Mouse (Mus musculus): Measurements from ENCODE around the gene Dyrk1a.
"Not testable (repeated sequence)": the region's sequence is repeated elsewhere in the genome, so short reads cannot be mapped to it uniquely, and the experiment has no call there.

Gene Dyrk1a

DNA sequence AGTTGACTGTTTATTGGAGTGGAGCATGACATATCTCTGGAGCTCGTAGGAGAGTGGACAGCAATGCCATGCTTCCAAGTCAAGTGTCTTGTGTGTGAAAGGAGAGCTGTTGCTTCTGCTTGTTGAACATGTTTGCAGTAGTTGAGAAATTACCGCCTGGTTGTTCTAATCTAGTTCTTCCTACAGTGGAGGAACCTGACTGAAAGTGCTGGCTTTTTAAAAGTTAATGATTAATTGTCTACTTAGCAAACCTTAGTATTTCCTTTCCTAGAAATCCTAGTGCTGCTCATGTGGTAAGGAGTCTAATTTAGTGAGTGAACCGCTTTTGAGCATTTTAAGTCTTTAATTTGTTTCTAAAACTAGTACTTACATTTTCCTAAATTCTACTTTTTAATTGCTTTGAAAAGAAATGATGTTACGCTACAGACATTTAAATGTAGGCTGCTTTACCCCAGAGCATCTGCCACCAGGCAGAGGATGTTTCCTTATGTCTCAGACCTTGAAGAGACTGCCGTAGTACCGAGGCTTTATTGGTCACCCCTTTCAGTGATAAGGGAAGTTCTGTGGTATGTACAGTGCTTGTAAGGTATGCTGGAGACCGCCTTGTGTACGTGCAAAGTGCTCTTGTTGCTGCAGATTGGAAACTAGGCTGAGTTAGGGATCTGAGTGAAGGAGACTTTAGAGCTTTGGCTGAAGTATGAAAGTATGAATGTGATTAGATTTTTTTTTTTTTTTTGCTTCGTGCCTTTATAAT lies 59.3 kb downstream of the Dyrk1a start:
- no peak for DNase-seq (ENCODE audit: low read depth in 1 of 2, low spot score in 2 of 2)

DNA sequence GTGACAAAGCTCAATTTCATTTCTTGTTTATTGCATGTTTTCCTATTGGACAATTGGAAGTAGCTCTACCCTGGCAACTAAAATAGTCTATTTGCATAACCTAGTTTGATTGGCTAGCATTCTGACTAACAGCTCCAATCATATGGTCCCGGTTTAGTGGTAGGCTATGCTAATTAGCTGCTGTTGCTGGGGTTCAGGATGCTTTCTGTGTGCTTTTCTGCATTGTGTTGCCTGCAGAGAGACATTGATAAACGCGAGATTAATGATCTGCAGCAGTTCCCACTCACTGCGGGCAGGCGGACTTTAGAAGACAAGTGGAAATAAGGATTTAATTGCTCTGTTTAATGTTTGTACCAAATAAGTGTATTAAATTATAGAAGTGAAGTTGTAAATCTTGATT lies 62.2 kb downstream of the Dyrk1a start:
- no peak for DNase-seq (ENCODE audit: low read depth in 1 of 2, low spot score in 2 of 2)

DNA sequence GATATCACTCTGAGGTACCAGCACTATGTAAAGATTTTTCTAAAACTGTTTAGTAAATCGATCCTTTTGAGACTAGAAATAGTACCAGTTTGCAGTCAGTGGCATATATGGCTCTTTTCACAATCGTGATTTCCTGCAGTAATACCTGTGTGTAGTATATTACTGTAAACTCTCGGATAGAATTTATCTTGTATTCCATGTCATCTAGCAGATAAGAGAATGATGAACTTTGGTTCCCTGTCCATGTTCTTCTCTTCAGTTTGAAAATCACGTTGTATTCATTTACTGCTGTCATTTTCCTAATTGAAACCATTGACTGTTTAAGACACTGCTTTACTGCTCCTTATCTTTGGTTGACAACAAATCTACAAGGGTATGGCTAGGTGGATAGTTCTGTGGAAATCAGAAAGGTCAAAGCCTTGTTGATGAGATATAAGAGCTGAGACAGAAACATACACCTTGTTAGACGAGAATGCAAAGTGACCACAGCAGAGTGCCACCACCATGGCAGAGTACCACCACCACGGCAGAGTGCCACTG lies 62.7 kb downstream of the Dyrk1a start:
- DNase-seq (ENCODE audit: low read depth in 1 of 2, low spot score in 2 of 2), result no peak

DNA sequence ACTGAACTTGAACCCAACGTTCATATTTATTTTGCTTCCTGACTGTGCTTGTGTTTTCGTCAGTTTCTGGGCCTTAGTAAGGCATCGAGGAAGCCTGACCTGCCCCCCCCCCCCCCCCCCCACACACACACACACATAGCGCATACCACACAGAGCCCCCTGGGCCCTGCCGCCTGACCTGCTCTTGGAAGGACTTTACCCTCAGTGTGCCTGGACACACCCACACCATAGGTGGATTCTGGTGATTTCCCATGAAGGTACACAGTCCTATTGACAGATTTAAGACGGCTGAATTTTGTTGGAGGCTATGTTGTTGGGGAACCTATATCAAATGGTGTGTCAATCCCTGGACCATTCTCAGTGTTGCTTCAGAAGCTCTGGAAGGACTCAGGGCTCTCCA lies 63.2 kb downstream of the Dyrk1a start:
- no peak for DNase-seq (ENCODE audit: low read depth in 1 of 2, low spot score in 2 of 2)

DNA sequence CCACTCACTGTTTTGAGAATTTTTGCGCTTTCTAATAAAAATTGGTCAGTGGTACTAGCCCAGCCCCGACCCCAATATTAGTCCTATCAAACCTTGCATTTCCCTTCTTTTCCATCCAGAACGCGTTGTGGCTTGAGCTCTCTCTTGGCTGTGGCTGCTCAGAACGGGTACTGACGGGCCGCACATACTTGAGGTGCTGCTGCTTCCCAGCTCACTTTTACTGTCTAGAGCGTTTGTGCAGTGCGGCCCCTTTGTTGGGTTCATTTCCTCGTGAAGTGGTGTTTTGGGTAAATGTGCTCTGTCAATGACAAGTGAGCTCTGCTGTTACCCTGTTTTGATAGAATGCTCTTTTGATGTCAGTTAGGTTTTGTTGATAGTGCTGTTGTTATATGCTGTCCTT lies 67.6 kb downstream of the Dyrk1a start:
- DNase-seq (ENCODE audit: low read depth in 1 of 2, low spot score in 2 of 2), result no peak

DNA sequence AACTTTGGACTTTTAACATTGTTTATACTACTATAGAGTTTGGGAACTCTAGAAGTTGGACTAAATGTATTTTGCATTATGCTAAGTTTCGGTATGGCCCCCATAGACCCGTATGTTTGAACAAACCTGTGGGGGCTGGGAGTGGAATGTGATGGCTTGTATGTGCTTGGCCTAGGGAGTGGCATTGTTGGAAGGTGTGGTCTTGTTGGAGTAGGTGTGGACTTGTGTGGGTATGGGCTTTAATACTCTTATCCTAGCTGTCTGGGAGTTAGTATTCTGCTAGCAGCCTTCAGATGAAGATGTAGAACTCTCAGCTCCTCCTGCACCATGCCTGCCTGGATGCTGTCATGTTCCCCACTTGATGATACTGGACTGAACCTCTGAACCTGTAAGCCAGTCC lies 72.0 kb downstream of the Dyrk1a start:
- DNase-seq (ENCODE audit: low read depth in 1 of 2, low spot score in 2 of 2), result no peak

DNA sequence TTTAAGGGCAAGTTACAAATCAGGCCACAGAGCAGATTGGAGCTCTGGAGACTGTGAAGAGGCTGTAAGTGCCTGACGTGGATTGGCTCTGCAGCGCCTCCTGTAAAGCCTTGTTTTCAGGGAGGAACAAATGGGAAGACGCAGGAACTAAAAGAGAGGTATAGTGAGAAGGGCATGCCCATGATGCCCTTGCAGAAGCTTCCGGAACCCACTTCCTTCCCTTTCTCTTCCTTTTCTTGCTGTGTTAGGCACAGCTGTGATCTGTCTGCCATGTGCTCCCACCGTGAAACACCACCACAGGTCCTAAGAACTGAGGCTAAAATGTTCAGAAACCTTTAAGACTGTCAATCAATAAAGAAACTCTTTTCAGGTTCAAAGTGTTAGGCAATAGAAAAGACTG lies 77.3 kb downstream of the Dyrk1a start:
- no peak for DNase-seq (ENCODE audit: low read depth in 1 of 2, low spot score in 2 of 2)

DNA sequence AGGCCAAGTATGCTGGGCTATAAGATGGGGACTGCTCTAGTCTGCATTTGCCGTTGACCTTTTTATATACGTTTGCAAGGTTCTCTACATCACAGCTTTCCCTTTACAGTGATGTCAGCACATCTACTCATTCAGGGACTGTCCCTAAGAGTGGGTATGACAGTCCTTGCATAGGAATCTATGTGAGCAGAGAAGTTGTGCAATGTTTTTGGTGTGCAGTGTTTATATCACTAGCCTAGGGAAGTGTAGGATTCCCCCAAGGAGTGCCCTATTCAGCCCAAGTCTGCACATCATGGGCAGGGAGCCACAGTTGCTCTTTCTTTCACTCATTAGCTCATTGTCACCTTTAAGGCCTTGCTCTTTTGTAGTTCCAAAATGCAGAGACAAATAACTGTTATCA lies 78.1 kb downstream of the Dyrk1a start:
- no peak for DNase-seq (ENCODE audit: low read depth in 1 of 2, low spot score in 2 of 2)

DNA sequence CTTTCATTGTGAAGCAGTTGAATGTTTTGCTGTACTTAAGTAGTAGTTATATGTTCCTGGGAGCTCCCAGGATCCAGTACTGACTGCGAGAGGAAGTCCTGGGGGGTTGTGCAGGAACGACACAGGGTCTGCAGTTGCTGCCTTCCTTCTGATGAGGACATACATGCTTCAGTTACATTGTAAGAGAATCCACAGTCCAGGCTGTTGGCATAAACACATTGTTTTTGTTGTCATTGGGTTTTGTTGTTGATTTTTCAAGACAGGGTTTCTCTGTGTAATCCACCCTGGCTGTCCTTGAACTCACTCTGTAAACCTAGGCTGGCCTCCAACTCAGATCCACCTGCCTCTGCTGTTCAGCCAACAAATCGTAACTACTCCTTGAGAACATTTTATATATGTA lies 80.1 kb downstream of the Dyrk1a start:
- DNase-seq (ENCODE audit: low read depth in 1 of 2, low spot score in 2 of 2), result no peak

DNA sequence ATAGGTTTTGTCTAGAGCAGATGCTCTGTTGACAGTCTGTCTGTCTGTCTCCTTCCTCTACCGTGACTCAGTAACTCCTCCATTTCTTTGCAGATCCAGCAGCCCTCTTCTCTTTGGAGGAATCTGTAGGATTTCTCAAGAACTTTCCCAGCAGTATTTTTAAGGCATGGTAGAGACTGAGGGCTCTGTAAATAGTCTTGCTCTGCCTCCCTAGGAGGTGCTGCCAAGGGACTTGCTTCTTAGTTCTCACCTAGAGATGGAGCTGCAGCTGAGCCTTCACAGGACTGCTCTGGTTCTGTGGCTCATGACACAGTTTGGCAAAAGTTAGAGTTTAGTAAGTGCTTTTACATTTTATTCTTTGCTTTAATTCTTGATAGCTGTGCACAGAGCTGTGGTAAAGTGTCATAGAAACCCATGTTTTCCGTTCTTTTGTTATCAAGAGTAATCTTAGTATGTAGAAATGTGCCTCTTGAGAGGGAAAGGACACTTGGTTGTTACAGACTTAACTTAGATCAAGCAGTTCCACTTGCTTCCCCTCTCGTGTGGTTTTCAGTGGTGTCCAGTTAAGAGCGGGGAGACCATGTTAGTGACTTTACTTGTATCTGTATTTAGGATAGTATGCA lies 82.4 kb downstream of the Dyrk1a start:
- DNase-seq (ENCODE audit: low read depth in 1 of 2, low spot score in 2 of 2), result no peak

DNA sequence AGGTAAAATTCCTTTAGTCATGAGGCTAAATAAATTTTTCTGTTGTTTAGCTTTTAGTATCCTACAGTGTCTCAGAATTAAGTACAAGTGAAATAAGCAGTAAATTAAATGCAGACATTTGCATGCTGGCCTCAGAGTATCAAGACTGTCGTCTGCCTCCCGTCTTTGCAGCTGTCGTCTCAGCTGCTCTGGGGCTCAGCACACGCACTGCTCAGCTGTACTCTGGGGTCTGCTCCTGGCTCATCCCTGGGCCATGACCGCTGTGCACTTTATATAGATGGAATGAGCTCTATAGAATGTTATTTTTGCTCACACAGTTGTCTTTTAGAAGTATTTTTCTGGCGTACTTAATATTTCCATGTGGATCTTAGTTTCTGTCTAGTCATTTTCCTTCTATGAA lies 85.3 kb downstream of the Dyrk1a start:
- no peak for DNase-seq (ENCODE audit: low read depth in 1 of 2, low spot score in 2 of 2)

DNA sequence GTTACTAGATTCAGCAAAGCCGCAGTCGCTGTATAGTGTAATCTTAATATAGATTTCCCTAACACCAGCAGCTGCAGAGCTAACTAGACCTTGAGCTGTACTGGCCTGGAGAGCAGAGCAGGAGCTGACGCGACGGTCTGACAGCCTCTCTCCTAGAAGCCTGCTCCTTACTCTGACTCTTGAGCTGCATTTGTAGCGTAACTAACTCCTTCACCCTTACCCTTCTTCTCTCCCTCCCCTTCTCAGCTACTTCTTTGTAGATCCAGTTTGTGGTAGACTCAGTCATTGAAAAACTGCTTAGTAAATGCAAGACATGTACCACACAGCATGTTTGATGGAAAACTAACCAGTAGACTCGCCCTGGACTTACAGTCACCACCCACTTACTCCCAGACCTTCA lies 87.1 kb downstream of the Dyrk1a start:
- no peak for DNase-seq (ENCODE audit: low read depth in 1 of 2, low spot score in 2 of 2)

DNA sequence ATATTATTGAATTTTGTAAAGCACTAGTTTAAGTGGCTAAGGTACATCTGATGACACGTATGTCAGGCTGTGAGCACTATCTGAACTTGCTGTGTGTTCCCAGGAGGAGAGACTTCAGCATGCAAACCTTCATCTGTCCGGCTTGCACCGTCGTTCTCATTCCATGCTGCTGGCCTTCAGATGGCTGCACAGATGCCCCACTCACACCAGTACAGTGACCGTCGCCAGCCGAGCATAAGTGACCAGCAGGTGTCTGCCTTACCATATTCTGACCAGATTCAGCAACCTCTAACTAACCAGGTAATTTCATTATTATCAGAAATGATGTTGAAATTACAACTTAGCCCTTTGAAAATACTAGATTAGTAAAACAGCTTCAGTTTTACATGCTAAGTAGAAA lies 89.6 kb downstream of the Dyrk1a start:
- DNase-seq (ENCODE audit: low read depth in 1 of 2, low spot score in 2 of 2), result no peak

DNA sequence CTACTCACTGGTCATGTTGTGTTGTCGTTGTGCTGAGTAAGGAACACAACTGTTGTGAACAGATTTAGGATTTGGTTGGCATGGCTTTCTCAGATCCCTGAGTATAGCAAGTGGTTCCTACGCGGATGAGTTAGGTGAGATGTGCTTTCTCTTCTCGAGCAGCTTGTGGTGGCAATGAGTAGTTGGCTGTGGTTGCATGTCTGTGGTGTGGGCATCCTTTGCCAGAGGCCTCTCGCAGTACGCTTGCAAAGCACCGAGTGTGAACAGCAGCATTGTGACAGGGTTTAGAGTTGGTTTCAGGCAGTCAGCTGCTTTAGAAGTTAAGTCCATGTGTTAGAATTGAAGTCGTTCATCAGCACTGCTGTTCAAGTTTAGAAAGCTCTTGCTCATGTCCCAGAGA lies 90.4 kb downstream of the Dyrk1a start:
- DNase-seq (ENCODE audit: low read depth in 1 of 2, low spot score in 2 of 2), result no peak

DNA sequence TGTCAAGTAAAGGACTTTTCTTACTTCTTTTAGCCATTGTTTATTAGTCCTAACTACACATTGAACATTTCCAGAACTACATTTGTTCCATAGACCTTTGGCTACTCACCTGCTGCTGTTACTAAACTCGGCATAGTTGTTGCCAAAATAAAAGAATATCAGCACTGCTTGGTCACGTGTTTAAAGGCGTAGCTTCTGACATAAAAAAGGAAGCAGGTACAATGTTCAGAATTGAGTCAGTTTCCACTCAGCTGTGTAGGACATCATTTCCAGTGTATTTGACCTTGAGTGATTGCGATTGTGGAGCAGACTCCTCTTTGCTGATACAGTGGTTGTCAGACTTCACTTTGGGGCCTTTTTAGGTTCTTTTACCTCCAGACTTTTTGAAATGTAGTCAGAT lies 97.7 kb downstream of the Dyrk1a start:
- DNase-seq (ENCODE audit: low read depth in 1 of 2, low spot score in 2 of 2), result no peak

DNA sequence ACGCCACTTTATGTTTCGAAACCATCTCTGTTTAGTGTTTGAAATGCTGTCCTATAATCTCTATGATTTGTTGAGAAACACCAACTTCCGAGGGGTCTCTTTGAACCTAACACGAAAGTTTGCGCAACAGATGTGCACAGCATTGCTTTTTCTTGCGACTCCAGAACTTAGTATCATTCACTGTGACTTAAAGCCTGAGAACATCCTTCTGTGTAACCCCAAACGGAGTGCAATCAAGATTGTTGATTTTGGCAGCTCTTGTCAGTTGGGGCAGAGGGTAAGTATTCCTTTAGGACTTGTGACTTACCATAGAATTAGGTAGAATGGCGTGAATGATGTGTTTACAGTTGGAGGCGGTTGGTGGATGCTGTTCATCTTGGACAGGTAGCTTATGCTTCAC lies 101.5 kb downstream of the Dyrk1a start:
- DNase-seq (ENCODE audit: low read depth in 1 of 2, low spot score in 2 of 2), result no peak

DNA sequence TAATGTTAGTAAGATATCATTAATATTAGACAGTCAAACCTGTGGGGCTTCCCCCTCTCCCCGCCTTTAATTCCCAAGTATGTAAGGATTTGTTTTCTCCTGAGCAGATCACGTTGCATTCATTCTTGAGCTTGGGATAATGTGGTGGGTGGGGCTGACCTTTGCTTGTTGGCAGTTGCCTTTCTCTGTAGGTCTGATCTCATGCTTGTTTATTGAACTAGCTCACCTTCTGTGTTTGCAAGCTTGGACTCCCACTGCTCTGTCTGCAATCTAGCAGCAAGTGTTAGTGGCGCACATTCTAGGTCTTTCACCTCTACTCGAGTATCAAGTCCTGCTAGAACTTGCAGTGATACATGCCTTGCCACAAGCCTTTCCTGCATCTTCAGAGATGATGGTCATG lies 111.1 kb downstream of the Dyrk1a start:
- DNase-seq (ENCODE audit: low read depth in 1 of 2, low spot score in 2 of 2), result no peak

DNA sequence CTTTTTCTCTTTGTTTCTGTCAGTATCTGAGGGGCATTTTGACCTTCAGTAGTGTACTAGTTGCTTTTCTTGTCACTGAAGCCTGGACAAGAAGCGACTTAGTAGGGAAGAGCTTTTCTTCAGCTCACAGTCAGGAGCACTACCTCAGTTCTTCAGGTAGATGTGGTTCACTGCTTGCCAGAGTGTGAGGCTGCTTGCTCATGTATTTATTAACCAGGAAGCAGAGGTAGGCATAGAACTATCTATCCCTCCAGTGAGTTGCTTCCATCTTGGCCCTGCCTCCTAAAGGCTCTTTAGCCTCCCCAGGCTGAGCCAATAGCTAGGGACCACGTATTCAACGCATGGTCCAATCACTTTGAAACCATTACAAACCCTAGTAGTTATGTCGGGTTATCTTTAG lies 112.0 kb downstream of the Dyrk1a start:
- DNase-seq (ENCODE audit: low read depth in 1 of 2, low spot score in 2 of 2), result no peak

DNA sequence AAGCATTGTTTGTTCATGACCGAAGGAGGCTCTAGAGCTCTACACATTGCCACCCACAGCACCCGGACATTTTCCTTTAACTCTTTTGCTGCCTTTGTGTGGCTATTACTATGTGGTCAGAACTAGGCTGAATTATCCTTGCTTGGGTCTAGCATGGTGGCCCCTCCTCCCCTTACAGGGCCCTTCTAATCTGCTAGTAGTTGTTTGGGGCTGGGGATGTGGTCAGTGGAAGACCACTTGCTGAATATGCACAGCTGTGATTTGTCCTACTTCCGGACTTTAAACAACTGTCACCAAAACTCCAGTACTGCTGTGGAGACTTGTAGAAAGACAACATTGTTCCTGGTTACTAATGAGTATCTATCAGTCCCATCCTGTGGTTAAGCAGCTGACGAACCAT lies 114.2 kb downstream of the Dyrk1a start:
- no peak for DNase-seq (ENCODE audit: low read depth in 1 of 2, low spot score in 2 of 2)

DNA sequence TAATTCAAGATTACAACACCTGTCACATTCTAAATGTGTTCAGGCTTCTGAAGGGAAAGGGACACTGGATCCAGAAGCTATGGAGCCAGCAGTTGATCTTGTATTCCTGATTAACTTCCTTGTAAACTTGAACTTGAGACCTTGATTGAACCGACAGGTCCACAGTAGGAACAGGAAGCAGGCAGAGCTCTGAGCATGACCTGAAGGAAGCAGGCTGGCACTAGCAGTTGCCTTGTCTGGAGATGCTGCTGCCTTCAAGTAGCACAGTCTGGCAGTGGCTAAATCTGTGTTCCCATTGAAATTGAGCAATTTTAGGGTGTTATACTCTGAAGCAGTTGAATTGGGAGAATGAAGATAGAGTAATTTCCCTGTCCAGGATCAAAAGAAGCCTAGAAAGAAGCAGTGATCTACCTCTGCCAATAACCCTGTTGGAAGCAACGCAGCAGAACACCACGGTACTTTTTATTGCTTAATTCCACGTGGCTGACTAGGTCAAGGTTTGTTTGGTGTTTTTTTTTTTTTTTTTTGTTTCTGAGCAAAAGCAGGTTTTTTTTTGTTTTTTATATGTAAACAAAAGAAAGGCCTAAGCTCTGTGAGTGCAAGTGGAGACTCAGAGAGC lies 124.0 kb downstream of the Dyrk1a start:
- DNase-seq (ENCODE audit: low read depth in 1 of 2, low spot score in 2 of 2), result no peak

DNA sequence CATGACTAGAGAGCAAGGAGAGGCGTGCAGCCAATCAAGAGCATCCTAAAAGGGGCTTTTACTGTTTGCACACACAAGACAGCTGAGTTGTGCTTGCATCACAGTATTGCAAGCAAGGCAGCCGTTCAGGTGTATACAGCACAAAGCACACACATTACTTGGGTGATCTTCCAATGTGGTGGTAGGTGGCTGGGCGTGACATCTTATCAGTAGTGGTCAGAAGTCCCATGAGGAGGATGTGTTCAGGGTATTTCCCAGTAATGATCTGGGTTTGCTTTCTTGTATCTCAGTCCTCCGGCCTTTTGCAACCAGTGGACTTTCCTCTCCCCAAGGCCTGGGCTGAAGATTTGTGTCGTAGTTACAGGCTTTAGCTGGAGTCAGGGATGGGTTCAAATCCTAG lies 127.7 kb downstream of the Dyrk1a start:
- DNase-seq (ENCODE audit: low read depth in 1 of 2, low spot score in 2 of 2), result no peak

DNA sequence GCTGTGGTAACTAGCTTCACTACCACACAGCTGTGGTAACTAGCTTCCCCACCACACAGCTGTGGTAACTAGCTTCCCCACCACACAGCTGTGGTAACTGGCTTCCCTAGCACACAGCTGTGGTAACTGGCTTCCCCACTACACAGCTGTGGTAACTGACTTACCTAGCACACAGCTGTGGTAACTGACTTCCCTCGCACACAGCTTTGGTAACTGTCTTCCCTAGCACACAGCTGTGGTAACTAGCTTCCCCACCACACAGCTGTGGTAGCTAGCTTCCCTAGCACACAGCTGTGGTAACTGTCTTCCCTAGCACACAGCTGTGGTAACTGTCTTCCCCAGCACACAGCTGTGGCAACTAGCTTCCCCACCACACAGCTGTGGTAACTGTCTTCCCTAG lies 128.4 kb downstream of the Dyrk1a start:
- DNase-seq (ENCODE audit: low read depth in 1 of 2, low spot score in 2 of 2), result not testable (repeated sequence)

Measured in monocyte, adult 2 months (primary cell).